Mouse (Mus musculus) brain, embryonic 14.5 days (tissue): ENCODE results near the gene Arhgef3.

Source experiments
- CTCF ChIP-seq: fragments of 200-500 bp; IDR thresholded peaks from 2 replicates; pipeline ENCODE4 v1.5.1; 2012; ENCODE audit warnings: inconsistent platforms, mild to moderate bottlenecking, moderate library complexity, borderline replicate concordance; ENCODE audit not compliant: insufficient read depth, insufficient read length; ENCODE audit errors: extremely low read depth
- POLR2A ChIP-seq: fragments of 200-500 bp; IDR thresholded peaks from 2 replicates; pipeline ENCODE4 v1.6.1; 2012; ENCODE audit warnings: mild to moderate bottlenecking, inconsistent platforms, borderline replicate concordance; ENCODE audit not compliant: poor library complexity, insufficient read depth, insufficient read length, severe bottlenecking; ENCODE audit errors: extremely low read depth

- no peak for TF ChIP-seq POLR2A
- no peak for TF ChIP-seq CTCF
Observed at GRCm38 (mm10) chr14:27231974-27232780, 117.5 kb downstream of the Arhgef3 start.
